Mouse (Mus musculus): ENCODE measurements around the gene Dnajb4. TPM values are rescaled to one million over a fixed set of nuclear protein-coding genes. Genes with fewer than 3 reads are reported as not detected.
"Not testable (repeated sequence)": the region's sequence is repeated elsewhere in the genome, so short reads cannot be mapped to it uniquely, and the experiment has no call there.

Dnajb4 gene
- total RNA-seq, 1 experiment, result 8.6 TPM

- no peak for DNase-seq (ENCODE audit: low read depth, low spot score)
- TF ChIP-seq ZC3H11A (IDR thresholded peaks at IDR 0.05; ENCODE audit: borderline replicate concordance, low read depth, low read length) (no peak), MAFK (IDR thresholded peaks at IDR 0.05; ENCODE audit: insufficient read depth, low read depth, low read length) (no peak), HCFC1 (IDR thresholded peaks at IDR 0.05; ENCODE audit: borderline replicate concordance, insufficient read depth, low read length) (no peak), CHD2 (IDR thresholded peaks at IDR 0.05; ENCODE audit: low read depth, low read length) (no peak), ZNF384 (IDR thresholded peaks at IDR 0.05; ENCODE audit: low read depth, low read length) (no peak)
- Histone ChIP-seq H3K27ac (ENCODE audit: insufficient read depth, low read depth, low read length, poor library complexity, severe bottlenecking) (no peak overlapping the region), H3K4me3 (ENCODE audit: insufficient read depth in 1 of 2, low read depth in 1 of 2, low read length in 2 of 2, poor library complexity in 1 of 2, severe bottlenecking in 1 of 2) (no peak overlapping the region), H3K4me1 (ENCODE audit: control insufficient read depth in 2 of 2, insufficient read depth in 2 of 2, low read length in 2 of 2, poor library complexity in 1 of 2) (no peaks in the 10 kb centered on the region; a peak in 1 of 4 replicates), H3K9ac (ENCODE audit: insufficient read depth, low read depth, low read length, poor library complexity, severe bottlenecking) (no peak overlapping the region), H3K9me3 (ENCODE audit: control insufficient read depth, insufficient read depth, low read depth, low read length) (no peaks in the 10 kb centered on the region), H3K36me3 (ENCODE audit: control insufficient read depth, insufficient read depth, low read length, poor library complexity, severe bottlenecking) (no peaks in the 10 kb centered on the region)
- in situ Hi-C loops (cut with MboI; ENCODE audit: low sequenced_read_pairs in 2 of 2, unreplicated experiment in 2 of 2), result loop anchor here in 1 of 2 experiments (10.0 kb wide), 1 partner anchor 86 kb away; no protein-coding TSS in a partner anchor
Measured at GRCm38 (mm10) chr3:152201181-152201580, 8.9 kb downstream of the Dnajb4 start.

- Histone ChIP-seq H3K27ac (ENCODE audit: insufficient read depth, low read depth, low read length, poor library complexity, severe bottlenecking) (no peak overlapping the region), H3K9me3 (ENCODE audit: control insufficient read depth, insufficient read depth, low read depth, low read length) (no peaks in the 10 kb centered on the region), H3K36me3 (ENCODE audit: control insufficient read depth, insufficient read depth, low read length, poor library complexity, severe bottlenecking) (no peaks in the 10 kb centered on the region), H3K4me1 (ENCODE audit: control insufficient read depth in 2 of 2, insufficient read depth in 2 of 2, low read length in 2 of 2, poor library complexity in 1 of 2) (no peaks in the 10 kb centered on the region; a peak in 1 of 4 replicates), H3K4me3 (ENCODE audit: insufficient read depth in 1 of 2, low read depth in 1 of 2, low read length in 2 of 2, poor library complexity in 1 of 2, severe bottlenecking in 1 of 2) (no peak overlapping the region), H3K9ac (ENCODE audit: insufficient read depth, low read depth, low read length, poor library complexity, severe bottlenecking) (no peak overlapping the region)
- TF ChIP-seq CHD2 (IDR thresholded peaks at IDR 0.05; ENCODE audit: low read depth, low read length), result no peak
- TF ChIP-seq ZNF384 (IDR thresholded peaks at IDR 0.05; ENCODE audit: low read depth, low read length), result no peak
- TF ChIP-seq ZC3H11A (IDR thresholded peaks at IDR 0.05; ENCODE audit: borderline replicate concordance, low read depth, low read length), result no peak
- TF ChIP-seq MAFK (IDR thresholded peaks at IDR 0.05; ENCODE audit: insufficient read depth, low read depth, low read length), result no peak
- no peak for TF ChIP-seq HCFC1 (IDR thresholded peaks at IDR 0.05; ENCODE audit: borderline replicate concordance, insufficient read depth, low read length)
- in situ Hi-C loops (cut with MboI; ENCODE audit: low sequenced_read_pairs in 2 of 2, unreplicated experiment in 2 of 2), result no loop called here
- DNase-seq (ENCODE audit: low read depth, low spot score), result no peak
Measured at GRCm38 (mm10) chr3:152199125-152199524, 11.0 kb downstream of the Dnajb4 start.

- H3K4me1 ChIP-seq (ENCODE audit: control insufficient read depth in 2 of 2, insufficient read depth in 2 of 2, low read length in 2 of 2, poor library complexity in 1 of 2); in situ Hi-C loops (cut with MboI; ENCODE audit: low sequenced_read_pairs in 2 of 2, unreplicated experiment in 2 of 2); H3K36me3 ChIP-seq (ENCODE audit: control insufficient read depth, insufficient read depth, low read length, poor library complexity, severe bottlenecking); H3K27ac ChIP-seq (ENCODE audit: insufficient read depth, low read depth, low read length, poor library complexity, severe bottlenecking); H3K9ac ChIP-seq (ENCODE audit: insufficient read depth, low read depth, low read length, poor library complexity, severe bottlenecking); H3K4me3 ChIP-seq (ENCODE audit: insufficient read depth in 1 of 2, low read depth in 1 of 2, low read length in 2 of 2, poor library complexity in 1 of 2, severe bottlenecking in 1 of 2); H3K9me3 ChIP-seq (ENCODE audit: control insufficient read depth, insufficient read depth, low read depth, low read length); DNase-seq (ENCODE audit: low read depth, low spot score): not testable (repeated sequence)
Measured at GRCm38 (mm10) chr3:152197246-152197645, 12.9 kb downstream of the Dnajb4 start.

- Histone ChIP-seq H3K4me1 (ENCODE audit: control insufficient read depth in 2 of 2, insufficient read depth in 2 of 2, low read length in 2 of 2, poor library complexity in 1 of 2) (no peaks in the 10 kb centered on the region; a peak in 1 of 4 replicates), H3K36me3 (ENCODE audit: control insufficient read depth, insufficient read depth, low read length, poor library complexity, severe bottlenecking) (no peaks in the 10 kb centered on the region), H3K27ac (ENCODE audit: insufficient read depth, low read depth, low read length, poor library complexity, severe bottlenecking) (no peak overlapping the region), H3K9ac (ENCODE audit: insufficient read depth, low read depth, low read length, poor library complexity, severe bottlenecking) (peak overlapping the region; percentile 61; the same call in 1 of the 2 replicates), H3K4me3 (ENCODE audit: insufficient read depth in 1 of 2, low read depth in 1 of 2, low read length in 2 of 2, poor library complexity in 1 of 2, severe bottlenecking in 1 of 2) (peak overlapping the region in 1 of 2 experiments; percentile 24; a peak in 3 of 4 replicates), H3K9me3 (ENCODE audit: control insufficient read depth, insufficient read depth, low read depth, low read length) (no peaks in the 10 kb centered on the region)
- TF ChIP-seq HCFC1 (IDR thresholded peaks at IDR 0.05; ENCODE audit: borderline replicate concordance, insufficient read depth, low read length), result no peak
- TF ChIP-seq ZC3H11A (IDR thresholded peaks at IDR 0.05; ENCODE audit: borderline replicate concordance, low read depth, low read length), result no peak
- TF ChIP-seq ZNF384 (IDR thresholded peaks at IDR 0.05; ENCODE audit: low read depth, low read length), result no peak
- no peak for TF ChIP-seq MAFK (IDR thresholded peaks at IDR 0.05; ENCODE audit: insufficient read depth, low read depth, low read length)
- TF ChIP-seq CHD2 (IDR thresholded peaks at IDR 0.05; ENCODE audit: low read depth, low read length), result no peak
- in situ Hi-C loops (cut with MboI; ENCODE audit: low sequenced_read_pairs in 2 of 2, unreplicated experiment in 2 of 2), result no loop called here
- peak; percentile 56 for DNase-seq (ENCODE audit: low read depth, low spot score)
Measured at GRCm38 (mm10) chr3:152193635-152194097, 16.4 kb downstream of the Dnajb4 start.

GRCm38 (mm10) chr3:152193177-152193576 lies 16.9 kb downstream of the Dnajb4 start:
- no peak overlapping the region for H3K27ac ChIP-seq (ENCODE audit: insufficient read depth, low read depth, low read length, poor library complexity, severe bottlenecking)
- H3K9ac ChIP-seq (ENCODE audit: insufficient read depth, low read depth, low read length, poor library complexity, severe bottlenecking), result no peak overlapping the region
- TF ChIP-seq HCFC1 (IDR thresholded peaks at IDR 0.05; ENCODE audit: borderline replicate concordance, insufficient read depth, low read length) (no peak), MAFK (IDR thresholded peaks at IDR 0.05; ENCODE audit: insufficient read depth, low read depth, low read length) (no peak)

More at GRCm38 (mm10) chr3:152193177-152193576, 16.9 kb downstream of the Dnajb4 start:
- H3K9me3 ChIP-seq (ENCODE audit: control insufficient read depth, insufficient read depth, low read depth, low read length), result no peaks in the 10 kb centered on the region
- no peaks in the 10 kb centered on the region for H3K36me3 ChIP-seq (ENCODE audit: control insufficient read depth, insufficient read depth, low read length, poor library complexity, severe bottlenecking)
- no peaks in the 10 kb centered on the region; a peak in 1 of 4 replicates for H3K4me1 ChIP-seq (ENCODE audit: control insufficient read depth in 2 of 2, insufficient read depth in 2 of 2, low read length in 2 of 2, poor library complexity in 1 of 2)
- in situ Hi-C loops (cut with MboI; ENCODE audit: low sequenced_read_pairs in 2 of 2, unreplicated experiment in 2 of 2), result no loop called here
- peak overlapping the region in 1 of 2 experiments; percentile 15; a peak in 3 of 4 replicates for H3K4me3 ChIP-seq (ENCODE audit: insufficient read depth in 1 of 2, low read depth in 1 of 2, low read length in 2 of 2, poor library complexity in 1 of 2, severe bottlenecking in 1 of 2)
- no peak for DNase-seq (ENCODE audit: low read depth, low spot score)

Measured in ES-E14 (cell line).